ENCODE assay signal across 14 mouse cellular contexts in genomic region chr2:10920686-10921485, GRCm38 (mm10).
DNase-seq lines count a peak whose midpoint lies in the region; ATAC-seq and TF ChIP-seq lines count a peak whose summit lies in the region.
"Had no signal": no experiment of that assay in that cellular context is flagged by ENCODE, and none has a peak within 500 bp of the region (broad histone marks: within the 10 kb centered on the region; RNA-seq: fewer than 3 reads in every experiment).

No protein-coding gene starts in this region.

- TF ChIP-seq CTCF in thymus, adult 2 months (IDR thresholded peaks at IDR 0.05; ENCODE audit: borderline replicate concordance, control insufficient read depth, extremely low read depth, insufficient read depth, low read length, poor library complexity) = no peak

- ATAC-seq in kidney, embryonic 14.5 days (ENCODE audit: low FRiP score, low TSS enrichment) = peak; percentile 24; the same call in 1 of the 2 replicates
- ATAC-seq in embryonic facial prominence, embryonic 15.5 days (ENCODE audit: insufficient number of reproducible peaks, low FRiP score, low TSS enrichment, low read depth) = no peak
- ATAC-seq in forebrain, embryonic 16.5 days = peak; percentile 40; the same call in 1 of the 2 replicates
- ATAC-seq in midbrain, embryonic 15.5 days (replicated peaks) = peak; percentile 55
- ATAC-seq: intestine, embryonic 15.5 days; liver, embryonic 12.5 days; lung, postnatal 0 days had no signal

- 53% methylated on average over 8 of the region's 8 CpGs for WGBS in kidney, embryonic 14.5 days
- WGBS in embryonic facial prominence, embryonic 15.5 days = 55% methylated on average over 8 of the region's 8 CpGs
- 13% methylated on average over 8 of the region's 8 CpGs for WGBS in forebrain, embryonic 16.5 days
- WGBS in midbrain, embryonic 15.5 days = 56% methylated on average over 8 of the region's 8 CpGs
- 71% methylated on average over 8 of the region's 8 CpGs for WGBS in thymus, adult 2 months

- no peaks in the 10 kb centered on the region for H3K36me3 ChIP-seq in kidney, embryonic 14.5 days (ENCODE audit: control insufficient read depth, insufficient read depth, low read length)
- no peaks in the 10 kb centered on the region for H3K36me3 ChIP-seq in embryonic facial prominence, embryonic 15.5 days
- H3K36me3 ChIP-seq in forebrain, embryonic 16.5 days (ENCODE audit: control insufficient read depth, insufficient read depth) = no peaks in the 10 kb centered on the region
- H3K36me3 ChIP-seq in midbrain, embryonic 15.5 days (replicated peaks) = no peaks in the 10 kb centered on the region
- no peaks in the 10 kb centered on the region for H3K36me3 ChIP-seq in thymus, adult 2 months (ENCODE audit: control insufficient read depth, insufficient read depth, low read length)
- H3K36me3 ChIP-seq: G1E; intestine, embryonic 15.5 days; liver, embryonic 12.5 days had no signal

- no peak for TF ChIP-seq POLR2A in thymus, adult 2 months (IDR thresholded peaks at IDR 0.05; ENCODE audit: control insufficient read depth, extremely low read depth, insufficient read depth, low read length, poor library complexity)

- 0 out of 2 replicates have a peak, but pooled peaks cover 4% of the 10 kb centered on the region for H3K4me1 ChIP-seq in kidney, embryonic 14.5 days (ENCODE audit: control insufficient read depth, insufficient read depth, low read length)
- peaks cover 9% of the 10 kb centered on the region; the same call in 1 of the 2 replicates for H3K4me1 ChIP-seq in embryonic facial prominence, embryonic 15.5 days
- peaks cover 14% of the 10 kb centered on the region for H3K4me1 ChIP-seq in forebrain, embryonic 16.5 days (replicated peaks; ENCODE audit: control insufficient read depth, insufficient read depth, low read length)
- peaks cover 18% of the 10 kb centered on the region for H3K4me1 ChIP-seq in midbrain, embryonic 15.5 days
- H3K4me1 ChIP-seq in thymus, adult 2 months (replicated peaks; ENCODE audit: control insufficient read depth, insufficient read depth, low read length) = no peaks in the 10 kb centered on the region
- H3K4me1 ChIP-seq: intestine, embryonic 15.5 days; liver, embryonic 12.5 days had no signal

- H3K27me3 ChIP-seq in kidney, embryonic 14.5 days (ENCODE audit: control insufficient read depth, insufficient read depth, low read length) = no peaks in the 10 kb centered on the region
- H3K27me3 ChIP-seq in embryonic facial prominence, embryonic 15.5 days = no peaks in the 10 kb centered on the region
- H3K27me3 ChIP-seq in forebrain, embryonic 16.5 days (replicated peaks; ENCODE audit: control insufficient read depth, insufficient read depth, low read length) = no peaks in the 10 kb centered on the region
- no peaks in the 10 kb centered on the region for H3K27me3 ChIP-seq in midbrain, embryonic 15.5 days (replicated peaks)
- H3K27me3 ChIP-seq in thymus, adult 2 months (ENCODE audit: control insufficient read depth, insufficient read depth, low read length) = no peaks in the 10 kb centered on the region
- H3K27me3 ChIP-seq: intestine, embryonic 15.5 days; liver, embryonic 12.5 days had no signal

- no peak overlapping the region for H3K4me3 ChIP-seq in kidney, embryonic 14.5 days (ENCODE audit: low read length)
- H3K4me3 ChIP-seq in embryonic facial prominence, embryonic 15.5 days (replicated peaks) = no peak overlapping the region
- no peak overlapping the region for H3K4me3 ChIP-seq in forebrain, embryonic 16.5 days (replicated peaks; ENCODE audit: low read length)
- no peak overlapping the region for H3K4me3 ChIP-seq in midbrain, embryonic 15.5 days
- no peak overlapping the region for H3K4me3 ChIP-seq in thymus, adult 2 months (ENCODE audit: control insufficient read depth, insufficient read depth, low read length)
- H3K4me3 ChIP-seq: intestine, embryonic 15.5 days; liver, embryonic 12.5 days had no signal

- H3K9me3 ChIP-seq in kidney, embryonic 14.5 days (ENCODE audit: control insufficient read depth, low read length) = no peaks in the 10 kb centered on the region
- H3K9me3 ChIP-seq in embryonic facial prominence, embryonic 15.5 days (replicated peaks) = no peaks in the 10 kb centered on the region
- H3K9me3 ChIP-seq in forebrain, embryonic 16.5 days (ENCODE audit: control insufficient read depth, low read length) = no peaks in the 10 kb centered on the region
- no peaks in the 10 kb centered on the region for H3K9me3 ChIP-seq in midbrain, embryonic 15.5 days
- H3K9me3 ChIP-seq: G1E; intestine, embryonic 15.5 days; liver, embryonic 12.5 days had no signal

- H3K4me2 ChIP-seq in kidney, embryonic 14.5 days (replicated peaks; ENCODE audit: low read depth, low read length) = no peak overlapping the region
- peak overlapping the region; percentile 24; the same call in 1 of the 2 replicates for H3K4me2 ChIP-seq in embryonic facial prominence, embryonic 15.5 days (replicated peaks)
- H3K4me2 ChIP-seq in forebrain, embryonic 16.5 days (ENCODE audit: low read length) = peak overlapping the region; percentile 38
- peak overlapping the region; percentile 34 for H3K4me2 ChIP-seq in midbrain, embryonic 15.5 days
- H3K4me2 ChIP-seq: intestine, embryonic 15.5 days; liver, embryonic 12.5 days had no signal

- DNase-seq in kidney, postnatal 14 days = no peak
- no peak for DNase-seq in layer of hippocampus, postnatal 14 days (ENCODE audit: low spot score in 2 of 2)
- no peak for DNase-seq in thymus, adult 2 months
- DNase-seq: adrenal gland, postnatal 10 days; cerebellum, postnatal 36 days; heart, adult 18-20 months had no signal

- no peak overlapping the region for H3K27ac ChIP-seq in kidney, embryonic 14.5 days (ENCODE audit: low read depth, low read length)
- H3K27ac ChIP-seq in embryonic facial prominence, embryonic 15.5 days (replicated peaks) = no peak overlapping the region
- H3K27ac ChIP-seq in forebrain, embryonic 16.5 days (ENCODE audit: low read length) = no peak overlapping the region
- peak overlapping the region; percentile 29; the same call in 1 of the 2 replicates for H3K27ac ChIP-seq in midbrain, embryonic 15.5 days
- no peak overlapping the region for H3K27ac ChIP-seq in thymus, adult 2 months (ENCODE audit: control insufficient read depth, insufficient read depth, low read length)
- H3K27ac ChIP-seq: intestine, embryonic 15.5 days; liver, embryonic 12.5 days had no signal

- no peak overlapping the region for H3K9ac ChIP-seq in kidney, embryonic 14.5 days (ENCODE audit: low read depth, low read length)
- no peak overlapping the region for H3K9ac ChIP-seq in embryonic facial prominence, embryonic 15.5 days
- H3K9ac ChIP-seq in forebrain, embryonic 16.5 days (replicated peaks; ENCODE audit: low read depth, low read length) = no peak overlapping the region
- no peak overlapping the region for H3K9ac ChIP-seq in midbrain, embryonic 15.5 days
- H3K9ac ChIP-seq: intestine, embryonic 15.5 days; liver, embryonic 12.5 days had no signal
